Mouse (Mus musculus): ENCODE results near the gene Olfr694. TPM values are rescaled to one million over a fixed set of nuclear protein-coding genes. Genes with fewer than 3 reads are reported as not detected.
"Not testable (repeated sequence)": the region's sequence is repeated elsewhere in the genome, so short reads cannot be mapped to it uniquely, and the experiment has no call there.

The Olfr694 gene
- polyA plus RNA-seq (2012; rRNA removed): not detected in 2 replicates
- not detected in 2 replicates for polyA plus RNA-seq (2014; fragmentation: Nextera tagmentation; extraction: Ambion mirVana)

GRCm38 (mm10) chr7:106691714-106692113, at the start of gene Olfr694:
TSS of gene Olfr694 (minus strand) at chr7:106691814.
- TF ChIP-seq POLR2A (IDR thresholded peaks at IDR 0.05; ENCODE audit: borderline replicate concordance, extremely low read depth, insufficient read depth, insufficient read length): no peak
- H3K4me2 ChIP-seq (replicated peaks; ENCODE audit: low read depth, low read length, severe bottlenecking): no peak within 1 kb of the TSS
- H3K9ac ChIP-seq (ENCODE audit: low read depth, low read length, severe bottlenecking): no peak within 1 kb of the TSS
- ATAC-seq (ENCODE audit: low FRiP score, low read depth) (no peak), DNase-seq (ENCODE audit: low spot score) (no peak)
- H3K9me3 ChIP-seq (ENCODE audit: control insufficient read depth, low read length): no peaks in the 10 kb centered on the region
- H3K27me3 ChIP-seq (ENCODE audit: control insufficient read depth, insufficient read depth, low read length): no peaks in the 10 kb centered on the region
- H3K36me3 ChIP-seq (ENCODE audit: control insufficient read depth, insufficient read depth, low read length): no peaks in the 10 kb centered on the region
- WGBS: 96% methylated on average over 1 of the region's 1 CpGs
- no peaks in the 10 kb centered on the region for H3K4me1 ChIP-seq (ENCODE audit: control insufficient read depth, insufficient read depth, low read length)
- no peak within 1 kb of the TSS for H3K27ac ChIP-seq (replicated peaks; ENCODE audit: low read depth, low read length)
- H3K4me3 ChIP-seq (replicated peaks; ENCODE audit: low read length): no peak within 1 kb of the TSS

GRCm38 (mm10) chr7:106737028-106737427, 45.4 kb upstream of the Olfr694 start:
- H3K27ac ChIP-seq (replicated peaks; ENCODE audit: low read depth, low read length): no peak overlapping the region
- no peak overlapping the region for H3K4me3 ChIP-seq (replicated peaks; ENCODE audit: low read length)
- ATAC-seq (ENCODE audit: low FRiP score, low read depth): no peak
- DNase-seq (ENCODE audit: low spot score): no peak
- no peak overlapping the region for H3K4me2 ChIP-seq (replicated peaks; ENCODE audit: low read depth, low read length, severe bottlenecking)
- no peaks in the 10 kb centered on the region for H3K36me3 ChIP-seq (ENCODE audit: control insufficient read depth, insufficient read depth, low read length)
- no peak for TF ChIP-seq POLR2A (IDR thresholded peaks at IDR 0.05; ENCODE audit: borderline replicate concordance, extremely low read depth, insufficient read depth, insufficient read length)
- H3K4me1 ChIP-seq (ENCODE audit: control insufficient read depth, insufficient read depth, low read length): no peaks in the 10 kb centered on the region
- no peak overlapping the region for H3K9ac ChIP-seq (ENCODE audit: low read depth, low read length, severe bottlenecking)
- H3K9me3 ChIP-seq (ENCODE audit: control insufficient read depth, low read length): no peaks in the 10 kb centered on the region
- no peaks in the 10 kb centered on the region for H3K27me3 ChIP-seq (ENCODE audit: control insufficient read depth, insufficient read depth, low read length)

GRCm38 (mm10) chr7:106733717-106734116, 42.1 kb upstream of the Olfr694 start:
- H3K36me3 ChIP-seq (ENCODE audit: control insufficient read depth, insufficient read depth, low read length): no peaks in the 10 kb centered on the region
- ATAC-seq (ENCODE audit: low FRiP score, low read depth) (no peak), DNase-seq (ENCODE audit: low spot score) (no peak)
- 24% methylated on average over 2 of the region's 2 CpGs for WGBS
- H3K9me3 ChIP-seq (ENCODE audit: control insufficient read depth, low read length): no peaks in the 10 kb centered on the region
- no peaks in the 10 kb centered on the region for H3K4me1 ChIP-seq (ENCODE audit: control insufficient read depth, insufficient read depth, low read length)
- no peak overlapping the region for H3K4me2 ChIP-seq (replicated peaks; ENCODE audit: low read depth, low read length, severe bottlenecking)
- H3K27ac ChIP-seq (replicated peaks; ENCODE audit: low read depth, low read length): no peak overlapping the region
- no peaks in the 10 kb centered on the region for H3K27me3 ChIP-seq (ENCODE audit: control insufficient read depth, insufficient read depth, low read length)
- no peak overlapping the region for H3K9ac ChIP-seq (ENCODE audit: low read depth, low read length, severe bottlenecking)
- TF ChIP-seq POLR2A (IDR thresholded peaks at IDR 0.05; ENCODE audit: borderline replicate concordance, extremely low read depth, insufficient read depth, insufficient read length): no peak
- H3K4me3 ChIP-seq (replicated peaks; ENCODE audit: low read length): no peak overlapping the region

- H3K4me1 ChIP-seq (ENCODE audit: control insufficient read depth, insufficient read depth, low read length); H3K4me3 ChIP-seq (replicated peaks; ENCODE audit: low read length); H3K9ac ChIP-seq (ENCODE audit: low read depth, low read length, severe bottlenecking); ATAC-seq (ENCODE audit: low FRiP score, low read depth); H3K27ac ChIP-seq (replicated peaks; ENCODE audit: low read depth, low read length); DNase-seq (ENCODE audit: low spot score); H3K36me3 ChIP-seq (ENCODE audit: control insufficient read depth, insufficient read depth, low read length); H3K9me3 ChIP-seq (ENCODE audit: control insufficient read depth, low read length); H3K27me3 ChIP-seq (ENCODE audit: control insufficient read depth, insufficient read depth, low read length); H3K4me2 ChIP-seq (replicated peaks; ENCODE audit: low read depth, low read length, severe bottlenecking): not testable (repeated sequence)
- WGBS: 86% methylated on average over 2 of the region's 2 CpGs
Observed at GRCm38 (mm10) chr7:106725654-106726053, 34.0 kb upstream of the Olfr694 start.

GRCm38 (mm10) chr7:106716296-106716695, 24.7 kb upstream of the Olfr694 start, which contains the start of gene Olfr695:
TSS of gene Olfr695 (minus strand) at chr7:106716396.
- TF ChIP-seq POLR2A (IDR thresholded peaks at IDR 0.05; ENCODE audit: borderline replicate concordance, extremely low read depth, insufficient read depth, insufficient read length): no peak
- Histone ChIP-seq H3K4me3 (replicated peaks; ENCODE audit: low read length) (no peak within 1 kb of the TSS), H3K27me3 (ENCODE audit: control insufficient read depth, insufficient read depth, low read length) (no peaks in the 10 kb centered on the region), H3K4me1 (ENCODE audit: control insufficient read depth, insufficient read depth, low read length) (no peaks in the 10 kb centered on the region), H3K27ac (replicated peaks; ENCODE audit: low read depth, low read length) (no peak within 1 kb of the TSS), H3K9me3 (ENCODE audit: control insufficient read depth, low read length) (no peaks in the 10 kb centered on the region), H3K4me2 (replicated peaks; ENCODE audit: low read depth, low read length, severe bottlenecking) (no peak within 1 kb of the TSS), H3K36me3 (ENCODE audit: control insufficient read depth, insufficient read depth, low read length) (no peaks in the 10 kb centered on the region), H3K9ac (ENCODE audit: low read depth, low read length, severe bottlenecking) (no peak within 1 kb of the TSS)
- no peak for DNase-seq (ENCODE audit: low spot score)
- no peak for ATAC-seq (ENCODE audit: low FRiP score, low read depth)

- 82% methylated on average over 6 of the region's 6 CpGs for WGBS
- no peaks in the 10 kb centered on the region for H3K9me3 ChIP-seq (ENCODE audit: control insufficient read depth, low read length)
- H3K9ac ChIP-seq (ENCODE audit: low read depth, low read length, severe bottlenecking): no peak overlapping the region
- H3K4me3 ChIP-seq (replicated peaks; ENCODE audit: low read length): no peak overlapping the region
- ATAC-seq (ENCODE audit: low FRiP score, low read depth) (no peak), DNase-seq (ENCODE audit: low spot score) (no peak)
- no peak overlapping the region for H3K4me2 ChIP-seq (replicated peaks; ENCODE audit: low read depth, low read length, severe bottlenecking)
- H3K27ac ChIP-seq (replicated peaks; ENCODE audit: low read depth, low read length): no peak overlapping the region
- no peak for TF ChIP-seq POLR2A (IDR thresholded peaks at IDR 0.05; ENCODE audit: borderline replicate concordance, extremely low read depth, insufficient read depth, insufficient read length)
- no peaks in the 10 kb centered on the region for H3K36me3 ChIP-seq (ENCODE audit: control insufficient read depth, insufficient read depth, low read length)
- no peaks in the 10 kb centered on the region for H3K4me1 ChIP-seq (ENCODE audit: control insufficient read depth, insufficient read depth, low read length)
- H3K27me3 ChIP-seq (ENCODE audit: control insufficient read depth, insufficient read depth, low read length): no peaks in the 10 kb centered on the region
Observed at GRCm38 (mm10) chr7:106711463-106711862, 19.8 kb upstream of the Olfr694 start.

- H3K4me3 ChIP-seq (replicated peaks; ENCODE audit: low read length); H3K27me3 ChIP-seq (ENCODE audit: control insufficient read depth, insufficient read depth, low read length); H3K27ac ChIP-seq (replicated peaks; ENCODE audit: low read depth, low read length); H3K9me3 ChIP-seq (ENCODE audit: control insufficient read depth, low read length); DNase-seq (ENCODE audit: low spot score); H3K9ac ChIP-seq (ENCODE audit: low read depth, low read length, severe bottlenecking); H3K4me1 ChIP-seq (ENCODE audit: control insufficient read depth, insufficient read depth, low read length); H3K4me2 ChIP-seq (replicated peaks; ENCODE audit: low read depth, low read length, severe bottlenecking); ATAC-seq (ENCODE audit: low FRiP score, low read depth); H3K36me3 ChIP-seq (ENCODE audit: control insufficient read depth, insufficient read depth, low read length): not testable (repeated sequence)
- WGBS: 89% methylated on average over 10 of the region's 10 CpGs
Observed at GRCm38 (mm10) chr7:106707705-106708104, 16.1 kb upstream of the Olfr694 start.
